20 mouse cellular contexts compared by ENCODE assay signal in genomic region chr14:76592721-76593120, GRCm38 (mm10). TPM values are rescaled to one million over a fixed set of nuclear protein-coding genes. Genes with fewer than 3 reads are reported as not detected.
"Had no signal": no experiment of that assay in that cellular context is flagged by ENCODE, and none has a peak within 500 bp of the region (broad histone marks: within the 10 kb centered on the region; RNA-seq: fewer than 3 reads in every experiment).

No protein-coding gene starts in this region.

- H3K27ac ChIP-seq: limb, embryonic 12.5 days; limb, embryonic 15.5 days; liver, embryonic 13.5 days; macrophage; midbrain, embryonic 12.5 days; midbrain, embryonic 15.5 days; neural tube, embryonic 12.5 days; neural tube, embryonic 15.5 days; stomach, postnatal 0 days had no signal

- H3K4me3 ChIP-seq: limb, embryonic 12.5 days; limb, embryonic 15.5 days; liver, embryonic 13.5 days; midbrain, embryonic 12.5 days; midbrain, embryonic 15.5 days; neural tube, embryonic 12.5 days; neural tube, embryonic 15.5 days had no signal

- H3K4me1 ChIP-seq: midbrain, embryonic 12.5 days; midbrain, embryonic 15.5 days; neural tube, embryonic 12.5 days had no signal

- H3K9ac ChIP-seq: limb, embryonic 12.5 days; limb, embryonic 15.5 days; liver, embryonic 13.5 days; midbrain, embryonic 12.5 days; midbrain, embryonic 15.5 days; neural tube, embryonic 12.5 days; neural tube, embryonic 15.5 days had no signal

- H3K36me3 ChIP-seq: limb, embryonic 12.5 days; limb, embryonic 15.5 days; liver, embryonic 13.5 days; midbrain, embryonic 12.5 days; midbrain, embryonic 15.5 days; neural tube, embryonic 12.5 days; neural tube, embryonic 15.5 days had no signal

- DNase-seq: kidney, postnatal 14 days; kidney, postnatal 4 days; left cerebral cortex, postnatal 4 days; liver, embryonic 13.5 days; lung, adult 2 months; right cerebral cortex, adult 18-20 months; right cerebral cortex, postnatal 14 days; right cerebral cortex, postnatal 4 days; thymus, adult 2 months; thymus, postnatal 14 days; thymus, postnatal 4 days had no signal

- H3K27me3 ChIP-seq: limb, embryonic 12.5 days; limb, embryonic 15.5 days; liver, embryonic 13.5 days; midbrain, embryonic 12.5 days; midbrain, embryonic 15.5 days; neural tube, embryonic 12.5 days; neural tube, embryonic 15.5 days had no signal

RNA-seq across cellular contexts. Expression of gene Serp2, which starts 36.0 kb away (rescaled TPM):
- total RNA-seq: megakaryocyte, adult 5-6 weeks had no signal
- polyA plus RNA-seq: macrophage had no signal
